Mouse (Mus musculus): Measurements from ENCODE around the gene Hoxc10. TPM values are rescaled to one million over a fixed set of nuclear protein-coding genes. Genes with fewer than 3 reads are reported as not detected.

Hoxc10 gene
- polyA plus RNA-seq, 1 experiment from 2014 or later, result not detected

MicroRNAs within 50 kb of the gene (microRNA counts, 519-probe panel; counts per million panel counts)
- microRNA mmu-miR-615-3p, result 177 counts per million, percentile 53 among the panel's probes with 10 or more counts
- 177 counts per million, percentile 53 among the panel's probes with 10 or more counts for microRNA mmu-miR-615-5p

Small RNAs within 50 kb of the gene (microRNA-seq; reads per million reads assigned to microRNA genes)
- gene Mir196a-2, result not detected
- 8.3 reads per million, percentile 21 among the genes with 10 or more reads in this experiment for gene Mir615

Other genes with a start within 250 kb of the Hoxc10 start
- 45.0 and 48.7 TPM in 2 replicates for gene Calcoco1, start 244.6 kb upstream of the Hoxc10 start, polyA plus RNA-seq (2015; fragmentation: Nextera tagmentation; extraction: Ambion mirVana)
- not detected in 2 replicates for gene Hoxc13, start 45.7 kb upstream of the Hoxc10 start, polyA plus RNA-seq (2015; fragmentation: Nextera tagmentation; extraction: Ambion mirVana)
- not detected in 2 replicates for gene Hoxc12, start 30.0 kb upstream of the Hoxc10 start, polyA plus RNA-seq (2015; fragmentation: Nextera tagmentation; extraction: Ambion mirVana)
- gene Hoxc11, start 12.4 kb upstream of the Hoxc10 start, polyA plus RNA-seq (2015; fragmentation: Nextera tagmentation; extraction: Ambion mirVana), result not detected in 2 replicates
- not detected in 2 replicates for gene Hoxc5, start 647 bp downstream of the Hoxc10 start, polyA plus RNA-seq (2015; fragmentation: Nextera tagmentation; extraction: Ambion mirVana)
- not detected in 2 replicates for gene Hoxc9, start 9.6 kb downstream of the Hoxc10 start, polyA plus RNA-seq (2015; fragmentation: Nextera tagmentation; extraction: Ambion mirVana)
- gene Hoxc8, start 23.8 kb downstream of the Hoxc10 start, polyA plus RNA-seq (2015; fragmentation: Nextera tagmentation; extraction: Ambion mirVana), result not detected in 2 replicates
- gene Hoxc6, start 31.5 kb downstream of the Hoxc10 start, polyA plus RNA-seq (2015; fragmentation: Nextera tagmentation; extraction: Ambion mirVana), result not detected in 2 replicates
- not detected in 2 replicates for gene Hoxc4, start 52.1 kb downstream of the Hoxc10 start, polyA plus RNA-seq (2015; fragmentation: Nextera tagmentation; extraction: Ambion mirVana)
- 24.4 and 27.3 TPM in 2 replicates for gene Smug1, start 200.3 kb downstream of the Hoxc10 start, polyA plus RNA-seq (2015; fragmentation: Nextera tagmentation; extraction: Ambion mirVana)

All from forebrain, embryonic 13.5 days (tissue).